Mouse (Mus musculus) olfactory bulb, adult 2 months (tissue): ENCODE measurements around the gene Spred1. TPM values are rescaled to one million over a fixed set of nuclear protein-coding genes. Genes with fewer than 3 reads are reported as not detected.

ENCODE experiments used
- H3K27ac ChIP-seq: fragments of 200-500 bp; 2 replicates; pipeline ENCODE4 v1.5.1; 2012; ENCODE audit warnings: low read depth, low read length; ENCODE audit not compliant: insufficient read depth
- H3K4me1 ChIP-seq: fragments of 200-500 bp; 2 replicates; pipeline ENCODE4 v1.6.1; 2012; ENCODE audit warnings: low read length; ENCODE audit not compliant: control insufficient read depth, insufficient read depth
- H3K4me3 ChIP-seq: fragments of 200-500 bp; 2 replicates; pipeline ENCODE4 v1.5.1; 2012; ENCODE audit warnings: mild to moderate bottlenecking, low read depth, low read length, moderate library complexity; ENCODE audit not compliant: insufficient read depth
- CTCF ChIP-seq: fragments of 200-500 bp; IDR thresholded peaks from 2 replicates; pipeline ENCODE4 v1.5.1; 2012; ENCODE audit warnings: low read depth, mild to moderate bottlenecking, low read length, moderate library complexity; ENCODE audit not compliant: insufficient read depth
- POLR2A ChIP-seq: fragments of 200-500 bp; IDR thresholded peaks from 2 replicates; pipeline ENCODE4 v1.6.1; 2012; ENCODE audit warnings: mild to moderate bottlenecking, low read depth, low read length, moderate library complexity; ENCODE audit not compliant: insufficient read depth
- WGBS: fragments of 180-500 bp; shearing (Covaris S2); methylation state at CpG from one replicate; pipeline ENCODE4 v1.1.7; 2018; 5-methylcytosine and 5-hydroxymethylcytosine counted together
- polyA plus RNA-seq: library from polyadenylated mRNA; stranded (reverse); fragments of >200 nt; gene quantifications from 2 replicates; pipeline ENCODE4 v1.2.4, GENCODE M21; 2012; ENCODE audit warnings: low replicate concordance; ENCODE audit not compliant: missing spikeins, insufficient read depth, insufficient read length

Spred1 gene
- polyA plus RNA-seq, 1 experiment, result 67.2 TPM

DNA sequence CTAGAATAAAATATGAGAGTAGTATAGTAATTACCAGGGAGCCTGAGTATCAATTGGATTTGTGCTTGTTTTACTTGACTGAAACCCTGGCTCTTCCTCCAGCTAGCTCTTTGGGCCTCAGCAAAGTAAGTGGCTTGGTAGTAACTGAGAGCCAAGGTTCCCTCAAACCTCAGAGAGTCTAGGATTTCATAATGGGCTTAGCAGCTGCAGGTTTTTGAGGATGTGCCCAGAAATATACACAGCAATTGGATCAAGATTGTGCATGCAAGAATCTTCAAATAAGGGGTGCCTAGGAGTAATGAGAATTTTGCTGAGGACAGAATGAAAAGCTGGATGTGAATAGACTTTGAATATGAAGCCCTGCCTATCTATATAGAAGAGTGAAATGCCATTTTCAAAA is 69.7 kb downstream of the Spred1 start:
- Histone ChIP-seq H3K27ac (no peak overlapping the region), H3K4me1 (0 out of 2 replicates have a peak, but pooled peaks cover 2% of the 10 kb centered on the region), H3K4me3 (no peak overlapping the region)
- TF ChIP-seq POLR2A, result no peak
- TF ChIP-seq CTCF, result no peak

DNA sequence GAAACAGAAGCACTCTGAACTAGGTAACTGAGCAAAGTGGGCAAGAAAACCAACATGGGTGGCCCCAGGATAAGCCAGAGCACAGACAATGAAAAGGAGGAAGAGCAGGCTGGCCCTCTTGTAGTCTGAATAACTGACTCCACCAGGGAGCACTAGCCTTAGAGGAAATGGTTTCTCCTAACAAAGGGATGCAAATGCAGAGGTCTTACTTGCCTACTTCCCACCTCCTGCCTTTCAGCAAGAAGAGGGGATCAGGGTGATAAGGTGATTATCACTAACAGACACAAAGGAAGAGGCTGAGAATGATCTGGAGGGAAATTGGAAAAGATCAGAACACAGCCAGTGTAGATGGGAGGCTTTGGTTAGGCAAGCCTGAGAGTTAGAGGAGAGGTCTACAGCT is 73.1 kb downstream of the Spred1 start:
- H3K4me1 ChIP-seq, result 0 out of 2 replicates have a peak, but pooled peaks cover 2% of the 10 kb centered on the region
- H3K27ac ChIP-seq, result no peak overlapping the region
- no peak for TF ChIP-seq POLR2A
- TF ChIP-seq CTCF, result no peak
- no peak overlapping the region for H3K4me3 ChIP-seq

DNA sequence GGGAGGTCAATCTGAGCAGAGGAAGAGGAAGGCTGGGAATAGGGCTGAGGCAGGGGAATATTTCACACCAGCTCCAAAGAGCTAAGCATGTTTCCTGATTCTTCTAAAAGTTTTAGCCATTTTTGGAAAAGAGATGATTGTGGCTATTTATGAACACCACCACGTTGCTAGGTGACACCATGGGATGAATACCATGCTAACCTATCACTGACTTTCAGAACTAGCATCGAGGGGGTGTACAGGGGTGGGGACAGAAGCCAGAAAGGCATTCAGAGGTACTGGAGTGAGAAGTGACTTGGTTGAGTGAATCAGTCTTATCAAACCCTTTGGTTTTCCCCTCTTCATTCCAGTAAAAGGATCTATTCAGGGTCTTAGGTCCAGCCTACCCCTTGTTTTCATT is 74.0 kb downstream of the Spred1 start:
- no peak for TF ChIP-seq CTCF
- H3K27ac ChIP-seq, result no peak overlapping the region
- 21% methylated on average over 2 of the region's 2 CpGs for WGBS
- no peak overlapping the region for H3K4me3 ChIP-seq
- 0 out of 2 replicates have a peak, but pooled peaks cover 2% of the 10 kb centered on the region for H3K4me1 ChIP-seq

DNA sequence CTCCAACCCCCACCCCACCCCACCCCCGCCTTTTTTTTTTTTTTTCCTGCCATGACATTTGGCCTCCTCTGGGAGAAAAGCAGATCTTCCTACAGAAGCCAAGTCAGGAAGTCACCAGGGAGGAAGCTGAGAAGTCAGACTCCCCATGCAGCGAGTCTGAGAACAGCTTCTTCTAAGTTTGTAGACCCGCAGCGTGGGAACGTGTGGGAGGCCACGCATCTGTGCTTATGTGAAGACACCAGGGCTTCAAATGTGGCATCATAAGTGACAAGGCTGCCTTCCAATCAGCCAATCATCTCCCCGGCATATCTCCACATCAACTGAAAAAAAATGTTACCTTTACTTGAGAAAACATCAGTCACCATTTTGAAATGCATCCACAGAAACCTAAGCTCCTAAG is 74.4 kb downstream of the Spred1 start:
- Histone ChIP-seq H3K27ac (no peak overlapping the region), H3K4me3 (no peak overlapping the region), H3K4me1 (0 out of 2 replicates have a peak, but pooled peaks cover 2% of the 10 kb centered on the region)
- TF ChIP-seq CTCF (no peak), POLR2A (no peak)
- 69% methylated on average over 7 of the region's 7 CpGs for WGBS

DNA sequence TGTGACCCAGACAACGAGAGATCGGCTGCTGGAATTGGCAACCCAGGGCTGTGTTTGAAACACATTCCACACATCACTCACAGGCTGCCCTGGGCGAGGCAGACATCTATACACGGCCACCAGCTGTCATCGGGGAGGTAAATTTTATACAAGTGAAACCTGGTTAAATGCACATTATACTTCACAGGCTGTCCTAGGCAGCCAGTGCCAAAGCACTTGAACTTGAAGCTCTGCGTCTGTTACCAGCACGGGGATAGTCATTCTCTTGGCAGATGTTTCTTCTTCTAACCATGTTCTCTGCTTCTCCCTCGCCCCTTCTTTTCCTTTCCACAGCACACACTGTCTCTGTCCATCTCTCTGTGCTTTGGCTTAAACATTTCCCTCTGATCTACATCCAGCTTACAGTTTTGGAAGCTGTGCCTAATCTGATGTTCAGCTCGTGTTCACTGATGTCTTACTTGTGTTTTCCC is 79.7 kb downstream of the Spred1 start:
- Histone ChIP-seq H3K27ac (no peak overlapping the region), H3K4me3 (no peak overlapping the region), H3K4me1 (peaks cover 4% of the 10 kb centered on the region)
- 49% methylated on average over 9 of the region's 9 CpGs for WGBS
- no peak for TF ChIP-seq CTCF
- TF ChIP-seq POLR2A, result no peak

DNA sequence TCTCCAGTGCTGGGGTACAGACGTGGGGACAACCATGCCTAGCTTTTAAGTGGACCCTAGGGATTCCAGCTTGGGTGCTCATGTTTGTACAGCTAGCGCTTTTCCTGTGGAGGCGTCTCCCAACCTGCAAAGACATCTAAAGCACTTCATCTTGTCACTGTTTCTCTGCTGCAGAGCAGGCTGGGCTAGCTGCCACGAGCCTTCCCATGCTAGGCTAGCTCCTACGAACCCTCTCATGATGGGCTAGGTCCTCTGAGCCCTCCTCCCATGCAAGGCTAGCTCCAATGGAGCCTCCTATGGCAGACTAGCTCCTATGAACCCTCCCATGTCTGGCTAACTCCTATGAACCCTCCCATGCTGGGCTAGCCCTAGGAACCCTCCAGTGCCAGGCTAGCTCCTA is 82.2 kb downstream of the Spred1 start:
- 0 out of 2 replicates have a peak overlapping the region, but pooled peaks have one; percentile 3 for H3K27ac ChIP-seq
- no peak for TF ChIP-seq CTCF
- no peak for TF ChIP-seq POLR2A
- H3K4me1 ChIP-seq, result peaks cover 4% of the 10 kb centered on the region
- H3K4me3 ChIP-seq, result no peak overlapping the region
- WGBS, result 40% methylated on average over 5 of the region's 5 CpGs

DNA sequence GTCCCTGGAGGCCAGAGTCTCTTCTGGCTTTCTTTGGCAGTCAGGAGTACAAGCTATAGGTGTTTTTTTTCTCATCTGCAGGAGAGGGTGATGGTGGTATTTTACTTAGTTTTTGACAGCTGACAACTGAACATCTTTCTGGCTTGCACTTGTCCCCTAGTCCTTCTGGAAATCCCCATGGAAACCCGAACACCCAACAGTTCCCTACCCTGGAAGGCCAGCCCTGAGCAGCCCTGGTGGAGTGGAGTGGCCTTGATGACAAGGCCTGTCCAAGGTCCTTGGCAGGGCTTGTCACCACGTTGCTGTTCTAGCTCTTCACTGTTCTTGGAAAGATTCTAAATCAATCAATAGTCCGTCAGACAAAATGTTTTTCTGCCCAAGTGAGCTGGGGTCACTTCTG is 83.4 kb downstream of the Spred1 start:
- 66% methylated on average over 3 of the region's 3 CpGs for WGBS
- H3K4me3 ChIP-seq, result no peak overlapping the region
- no peak overlapping the region for H3K27ac ChIP-seq
- TF ChIP-seq CTCF, result no peak
- peaks cover 4% of the 10 kb centered on the region for H3K4me1 ChIP-seq

DNA sequence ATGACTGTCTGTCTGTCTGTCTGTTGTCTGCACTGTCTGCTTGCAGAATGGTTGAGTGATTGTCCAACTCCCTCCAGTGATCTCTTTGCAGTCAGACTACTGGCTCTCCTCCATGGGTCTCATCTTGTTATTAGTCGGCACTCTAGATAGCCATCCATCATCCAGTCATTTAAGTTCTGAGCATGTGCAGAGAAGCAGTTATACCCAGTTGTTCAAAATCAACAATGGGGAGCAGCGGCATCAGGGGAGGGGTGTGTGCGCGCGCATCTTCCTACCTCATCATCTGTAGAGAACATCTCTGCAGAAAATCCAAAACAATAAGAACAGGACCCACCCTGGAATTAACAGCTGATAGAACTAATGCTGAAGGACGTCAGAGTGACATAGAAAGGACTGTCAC is 83.9 kb downstream of the Spred1 start:
- peaks cover 4% of the 10 kb centered on the region for H3K4me1 ChIP-seq
- H3K4me3 ChIP-seq, result no peak overlapping the region
- TF ChIP-seq POLR2A (no peak), CTCF (no peak)
- 92% methylated on average over 6 of the region's 6 CpGs for WGBS
- no peak overlapping the region for H3K27ac ChIP-seq

DNA sequence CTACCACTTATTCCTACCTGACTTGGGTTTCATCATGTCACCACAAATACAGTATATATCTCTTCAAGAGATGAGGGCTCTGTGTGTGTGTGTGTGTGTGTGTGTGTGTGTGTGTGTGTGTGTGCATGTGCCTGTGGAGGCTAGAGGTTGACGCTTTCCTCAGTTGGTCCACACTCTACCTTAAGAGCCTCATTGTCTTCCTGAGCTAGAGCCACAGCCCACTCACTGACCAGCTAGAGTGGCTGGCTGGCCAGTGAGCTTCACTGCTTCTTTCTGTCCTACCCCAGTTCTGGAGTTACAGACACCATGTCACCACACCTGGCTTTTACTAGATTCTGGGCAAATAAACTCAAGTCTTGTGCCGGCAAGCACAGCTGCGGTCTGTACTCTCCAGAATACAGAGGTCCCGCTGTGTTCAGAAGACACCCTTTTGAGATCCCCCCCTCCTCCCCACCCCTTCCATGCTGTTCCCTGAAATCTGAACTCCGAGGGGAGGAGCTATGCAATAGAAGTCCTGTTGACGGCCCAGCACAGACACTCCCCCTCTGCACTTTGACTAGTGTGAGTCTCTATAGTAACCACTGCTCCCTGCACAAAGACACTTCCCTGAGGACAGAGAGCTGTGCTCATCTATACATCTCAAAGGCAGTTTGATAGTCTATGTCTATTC is 89.4 kb downstream of the Spred1 start:
- no peak for TF ChIP-seq POLR2A
- no peak for TF ChIP-seq CTCF
- Histone ChIP-seq H3K4me3 (no peak overlapping the region), H3K27ac (no peak overlapping the region), H3K4me1 (0 out of 2 replicates have a peak, but pooled peaks cover 4% of the 10 kb centered on the region)
- WGBS, result 10% methylated on average over 6 of the region's 6 CpGs
